Mouse (Mus musculus): ENCODE measurements around the gene Arid3a. TPM values are rescaled to one million over a fixed set of nuclear protein-coding genes. Genes with fewer than 3 reads are reported as not detected.

Gene Arid3a
- polyA plus RNA-seq, 1 experiment: 6.7 TPM

- TF ChIP-seq CTCF (conservative IDR thresholded peaks at IDR 0.05; ENCODE audit: insufficient read depth, insufficient read length, low read depth, low read length): no peak
- TF ChIP-seq POLR2A (IDR thresholded peaks at IDR 0.05; ENCODE audit: low read depth, low read length): no peak
- no peaks in the 10 kb centered on the region for H3K27me3 ChIP-seq (replicated peaks; ENCODE audit: control insufficient read depth, insufficient read depth, low read length)
- peak overlapping the region; percentile 44; the same call in 1 of the 2 replicates for H3K27ac ChIP-seq (ENCODE audit: insufficient read depth, low read depth, low read length)
- H3K4me1 ChIP-seq (ENCODE audit: control insufficient read depth, insufficient read depth, low read length): peaks cover 15% of the 10 kb centered on the region
- peak overlapping the region; percentile 73 for H3K4me3 ChIP-seq (ENCODE audit: insufficient read depth, low read depth, low read length)
- DNase-seq: no peak
- H3K36me3 ChIP-seq (ENCODE audit: control insufficient read depth, insufficient read depth, low read length): no peaks in the 10 kb centered on the region
- 13% methylated on average over 15 of the region's 15 CpGs for WGBS
Observed at GRCm38 (mm10) chr10:79989870-79990269, 63.0 kb downstream of the Arid3a start.

GRCm38 (mm10) chr10:79991099-79991498 is 64.3 kb downstream of the Arid3a start:
- Histone ChIP-seq H3K36me3 (ENCODE audit: control insufficient read depth, insufficient read depth, low read length) (no peaks in the 10 kb centered on the region), H3K27me3 (replicated peaks; ENCODE audit: control insufficient read depth, insufficient read depth, low read length) (no peaks in the 10 kb centered on the region), H3K4me3 (ENCODE audit: insufficient read depth, low read depth, low read length) (no peak overlapping the region), H3K27ac (ENCODE audit: insufficient read depth, low read depth, low read length) (no peak overlapping the region), H3K4me1 (ENCODE audit: control insufficient read depth, insufficient read depth, low read length) (peaks cover 9% of the 10 kb centered on the region)
- no peak for TF ChIP-seq CTCF (conservative IDR thresholded peaks at IDR 0.05; ENCODE audit: insufficient read depth, insufficient read length, low read depth, low read length)
- TF ChIP-seq POLR2A (IDR thresholded peaks at IDR 0.05; ENCODE audit: low read depth, low read length): no peak
- 73% methylated on average over 12 of the region's 12 CpGs for WGBS
- DNase-seq: no peak

GRCm38 (mm10) chr10:79991548-79991947 is 64.7 kb downstream of the Arid3a start:
- no peak for DNase-seq

GRCm38 (mm10) chr10:79994397-79995115 is 67.7 kb downstream of the Arid3a start:
- no peaks in the 10 kb centered on the region for H3K4me1 ChIP-seq (ENCODE audit: control insufficient read depth, insufficient read depth, low read length)
- H3K36me3 ChIP-seq (ENCODE audit: control insufficient read depth, insufficient read depth, low read length): no peaks in the 10 kb centered on the region
- 60% methylated on average over 16 of the region's 16 CpGs for WGBS
- H3K27ac ChIP-seq (ENCODE audit: insufficient read depth, low read depth, low read length): no peak overlapping the region
- DNase-seq: peak; percentile 50
- TF ChIP-seq POLR2A (IDR thresholded peaks at IDR 0.05; ENCODE audit: low read depth, low read length) (no peak), CTCF (conservative IDR thresholded peaks at IDR 0.05; ENCODE audit: insufficient read depth, insufficient read length, low read depth, low read length) (no peak)
- H3K27me3 ChIP-seq (replicated peaks; ENCODE audit: control insufficient read depth, insufficient read depth, low read length): no peaks in the 10 kb centered on the region
- no peak overlapping the region for H3K4me3 ChIP-seq (ENCODE audit: insufficient read depth, low read depth, low read length)

More at GRCm38 (mm10) chr10:79991548-79991947, 64.7 kb downstream of the Arid3a start:
- Histone ChIP-seq H3K4me1 (ENCODE audit: control insufficient read depth, insufficient read depth, low read length) (peaks cover 6% of the 10 kb centered on the region), H3K4me3 (ENCODE audit: insufficient read depth, low read depth, low read length) (no peak overlapping the region), H3K27ac (ENCODE audit: insufficient read depth, low read depth, low read length) (no peak overlapping the region), H3K27me3 (replicated peaks; ENCODE audit: control insufficient read depth, insufficient read depth, low read length) (no peaks in the 10 kb centered on the region), H3K36me3 (ENCODE audit: control insufficient read depth, insufficient read depth, low read length) (no peaks in the 10 kb centered on the region)
- no peak for TF ChIP-seq POLR2A (IDR thresholded peaks at IDR 0.05; ENCODE audit: low read depth, low read length)
- 0 out of 2 replicates have a peak, but pooled peaks have one; percentile 10 for TF ChIP-seq CTCF (conservative IDR thresholded peaks at IDR 0.05; ENCODE audit: insufficient read depth, insufficient read length, low read depth, low read length)
- WGBS: 92% methylated on average over 6 of the region's 6 CpGs

GRCm38 (mm10) chr10:79995636-79996035 is 68.8 kb downstream of the Arid3a start:
- TF ChIP-seq POLR2A (IDR thresholded peaks at IDR 0.05; ENCODE audit: low read depth, low read length) (no peak), CTCF (conservative IDR thresholded peaks at IDR 0.05; ENCODE audit: insufficient read depth, insufficient read length, low read depth, low read length) (no peak)
- no peak for DNase-seq
- 67% methylated on average over 1 of the region's 1 CpGs for WGBS
- Histone ChIP-seq H3K27ac (ENCODE audit: insufficient read depth, low read depth, low read length) (no peak overlapping the region), H3K27me3 (replicated peaks; ENCODE audit: control insufficient read depth, insufficient read depth, low read length) (no peaks in the 10 kb centered on the region), H3K4me3 (ENCODE audit: insufficient read depth, low read depth, low read length) (no peak overlapping the region), H3K4me1 (ENCODE audit: control insufficient read depth, insufficient read depth, low read length) (no peaks in the 10 kb centered on the region), H3K36me3 (ENCODE audit: control insufficient read depth, insufficient read depth, low read length) (no peaks in the 10 kb centered on the region)

- under 1% methylated on average over 34 of the region's 34 CpGs for WGBS
- Histone ChIP-seq H3K27me3 (replicated peaks; ENCODE audit: control insufficient read depth, insufficient read depth, low read length) (no peaks in the 10 kb centered on the region), H3K27ac (ENCODE audit: insufficient read depth, low read depth, low read length) (peak within 1 kb of the TSS; percentile 6; the same call in 1 of the 2 replicates), H3K36me3 (ENCODE audit: control insufficient read depth, insufficient read depth, low read length) (no peaks in the 10 kb centered on the region), H3K4me1 (ENCODE audit: control insufficient read depth, insufficient read depth, low read length) (no peaks in the 10 kb centered on the region), H3K4me3 (ENCODE audit: insufficient read depth, low read depth, low read length) (peak within 1 kb of the TSS; percentile 57)
- TF ChIP-seq CTCF (conservative IDR thresholded peaks at IDR 0.05; ENCODE audit: insufficient read depth, insufficient read length, low read depth, low read length): no peak
- no peak for TF ChIP-seq POLR2A (IDR thresholded peaks at IDR 0.05; ENCODE audit: low read depth, low read length)
- peak; percentile 97 for DNase-seq
Observed at GRCm38 (mm10) chr10:79996272-79997033, 69.6 kb downstream of the Arid3a start, which contains the start of gene Abca7. Abca7 (plus strand) TSS chr10:79996494.
